Mouse (Mus musculus) right cerebral cortex, postnatal 25 days (tissue): ENCODE data around the gene Ppm1l.

Experiments
- DNase-seq: peaks from one replicate; pipeline ENCODE4 v3.0.0; 2022

Gene Ppm1l

DNA sequence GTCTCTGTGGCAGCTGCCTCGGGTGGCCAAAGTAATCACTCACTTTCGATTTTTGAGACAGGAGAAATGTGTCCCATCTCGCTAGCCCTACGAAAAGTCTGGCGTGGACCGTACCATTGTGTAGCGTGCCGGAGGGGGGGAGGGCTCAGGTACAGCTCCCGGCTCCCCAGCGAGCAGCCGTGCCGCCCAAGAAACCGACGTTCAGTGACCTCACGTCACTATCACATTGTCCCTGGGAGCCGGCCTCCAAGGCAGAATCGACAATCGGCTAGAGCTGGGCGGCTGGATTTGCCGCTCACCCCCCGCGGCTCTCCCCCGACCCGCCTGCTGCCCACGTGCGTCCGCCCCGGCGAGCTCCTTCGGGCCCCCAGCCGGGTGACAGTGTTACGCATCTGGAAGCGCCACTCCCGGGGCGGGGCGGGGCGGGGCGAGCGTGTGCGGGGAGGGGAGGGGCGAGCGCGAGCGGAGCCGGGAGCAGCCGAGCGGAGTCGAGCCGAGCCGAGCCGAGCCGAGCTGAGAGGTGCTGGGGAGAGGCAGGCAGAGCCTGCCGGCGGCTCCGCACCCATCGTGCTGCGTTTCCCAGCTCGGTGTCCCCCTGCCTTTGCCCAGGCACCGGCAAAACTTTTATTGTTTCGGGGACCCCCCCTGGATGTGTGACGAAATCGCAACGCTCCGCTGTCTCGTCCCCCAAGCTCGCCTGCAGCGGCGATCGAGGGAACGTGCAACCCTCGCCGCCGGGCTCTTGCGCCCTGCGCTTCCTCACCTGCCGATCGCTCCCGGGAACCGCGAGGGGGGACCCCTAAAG, at the start of gene Ppm1l:
Gene Ppm1l, plus strand, starts transcription at position 471 of the 805 bp plus-strand sequence.
- DNase-seq = peak; percentile 92

DNA sequence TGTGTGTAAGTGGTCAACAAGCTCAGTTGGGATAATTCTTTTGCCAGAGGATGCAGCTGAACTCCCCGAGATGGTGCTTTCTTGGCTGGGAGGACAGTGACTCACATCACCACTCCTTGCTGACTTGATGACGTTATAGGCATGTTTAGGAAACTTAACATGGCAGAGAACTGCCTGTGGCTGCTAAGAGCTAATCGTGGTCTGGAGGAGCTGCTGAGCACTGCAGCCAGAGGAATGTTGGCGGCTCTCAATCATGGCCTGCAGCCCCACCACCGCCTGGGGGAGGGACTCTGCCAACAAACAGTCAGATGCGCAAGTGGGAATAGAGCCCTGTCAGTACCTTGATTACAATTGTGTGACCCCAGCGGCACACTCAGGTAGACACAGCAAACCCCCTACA, 44.8 kb upstream of the Ppm1l start:
- DNase-seq = no peak

DNA sequence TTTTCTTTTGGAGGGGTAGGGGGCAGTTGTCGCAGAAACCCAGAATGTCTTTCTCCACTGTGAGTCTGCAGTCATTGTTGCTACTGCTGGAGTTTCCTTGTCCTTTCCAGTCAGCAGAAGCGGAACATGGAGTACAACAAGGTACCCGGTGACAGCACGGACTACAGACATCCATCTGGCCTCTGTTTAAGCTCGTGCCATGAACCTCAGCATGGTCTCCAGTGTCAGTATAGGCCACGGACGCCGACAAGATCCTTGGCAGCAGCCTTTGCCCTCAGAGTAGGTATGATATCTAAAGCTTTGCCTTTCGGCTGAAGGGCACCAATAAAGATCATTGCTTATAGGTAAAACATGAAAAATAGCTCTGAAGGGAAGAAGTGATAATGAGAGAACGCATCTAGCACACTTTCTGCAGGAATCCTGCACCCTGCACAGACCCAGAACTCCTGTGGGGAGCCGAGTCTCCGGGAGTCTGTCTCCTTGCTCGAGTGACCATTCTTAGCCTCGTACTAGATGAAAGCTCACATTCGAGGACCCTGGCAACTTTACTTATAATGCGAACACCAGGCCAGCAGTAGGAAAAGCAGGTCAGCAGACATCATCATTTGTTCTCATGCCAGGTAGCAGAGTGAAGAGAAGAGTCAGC, 42.5 kb upstream of the Ppm1l start:
- no peak for DNase-seq

DNA sequence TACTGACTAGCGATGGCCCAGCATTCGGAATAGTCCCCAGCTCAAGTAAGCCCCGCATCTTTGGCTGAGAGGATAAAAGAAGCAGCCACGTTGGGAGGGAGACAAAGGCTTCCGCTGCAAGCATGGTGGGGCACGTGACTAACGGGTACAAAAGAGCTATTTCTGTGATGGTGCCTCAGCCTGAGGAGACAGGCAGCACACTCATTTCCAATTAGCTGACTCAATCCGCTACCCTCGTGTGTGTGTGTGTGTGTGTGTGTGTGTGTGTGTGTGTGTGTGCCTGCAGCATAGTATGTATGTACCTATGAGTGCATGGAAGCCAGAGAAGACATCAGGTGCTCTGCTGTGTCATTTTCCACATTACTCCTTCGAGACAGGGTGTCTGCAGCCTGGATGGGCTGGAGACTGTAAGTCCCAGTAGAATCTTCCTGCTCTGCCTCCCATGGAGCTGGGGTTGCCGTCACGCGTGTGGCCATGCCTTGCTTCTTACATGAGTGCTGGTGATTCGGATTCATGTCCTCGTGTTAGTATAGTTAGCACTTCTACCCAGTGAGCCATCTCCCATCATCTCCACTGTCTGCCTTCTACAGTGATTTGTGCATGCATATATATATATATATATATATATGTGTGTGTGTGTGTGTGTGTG, 41.9 kb upstream of the Ppm1l start:
- peak; percentile 47 for DNase-seq

DNA sequence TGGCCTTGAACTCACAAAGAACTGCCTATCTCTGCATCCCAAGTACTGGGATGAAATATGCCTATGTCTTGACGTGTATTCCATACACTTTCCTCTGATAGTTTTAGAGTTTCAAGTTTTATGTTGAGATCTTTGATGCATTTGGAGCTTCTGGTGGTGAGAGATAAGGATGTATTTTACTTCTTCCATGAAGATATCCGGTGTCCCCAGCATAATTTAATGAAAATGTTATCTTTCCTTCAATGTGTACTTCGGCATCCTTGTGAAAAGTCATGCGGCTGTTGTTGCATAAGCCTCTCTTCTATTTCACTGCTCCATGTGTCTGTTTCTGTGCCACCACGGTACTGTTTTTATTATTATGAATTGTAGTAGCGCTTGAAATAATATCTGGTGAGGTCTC, 38.0 kb upstream of the Ppm1l start:
- DNase-seq = no peak

DNA sequence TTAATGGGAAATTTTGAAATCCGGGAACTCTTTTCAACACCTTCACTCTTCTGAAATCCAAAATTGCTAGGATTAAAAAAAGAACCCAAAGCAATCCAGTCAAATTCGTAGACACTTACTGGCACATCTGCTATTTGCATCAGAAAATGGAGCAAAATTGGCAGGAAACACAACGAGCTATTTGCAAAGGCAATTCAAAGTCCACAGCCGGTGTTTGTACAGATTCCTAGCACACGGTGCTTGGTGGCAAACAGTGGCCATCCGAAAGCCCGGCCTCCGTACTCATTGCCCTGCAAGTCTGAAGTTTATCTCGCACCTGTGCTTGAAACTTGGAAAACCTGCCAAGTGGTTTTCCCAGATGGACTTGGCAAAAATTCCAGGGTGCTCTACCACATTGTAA, 34.3 kb upstream of the Ppm1l start:
- DNase-seq = no peak

DNA sequence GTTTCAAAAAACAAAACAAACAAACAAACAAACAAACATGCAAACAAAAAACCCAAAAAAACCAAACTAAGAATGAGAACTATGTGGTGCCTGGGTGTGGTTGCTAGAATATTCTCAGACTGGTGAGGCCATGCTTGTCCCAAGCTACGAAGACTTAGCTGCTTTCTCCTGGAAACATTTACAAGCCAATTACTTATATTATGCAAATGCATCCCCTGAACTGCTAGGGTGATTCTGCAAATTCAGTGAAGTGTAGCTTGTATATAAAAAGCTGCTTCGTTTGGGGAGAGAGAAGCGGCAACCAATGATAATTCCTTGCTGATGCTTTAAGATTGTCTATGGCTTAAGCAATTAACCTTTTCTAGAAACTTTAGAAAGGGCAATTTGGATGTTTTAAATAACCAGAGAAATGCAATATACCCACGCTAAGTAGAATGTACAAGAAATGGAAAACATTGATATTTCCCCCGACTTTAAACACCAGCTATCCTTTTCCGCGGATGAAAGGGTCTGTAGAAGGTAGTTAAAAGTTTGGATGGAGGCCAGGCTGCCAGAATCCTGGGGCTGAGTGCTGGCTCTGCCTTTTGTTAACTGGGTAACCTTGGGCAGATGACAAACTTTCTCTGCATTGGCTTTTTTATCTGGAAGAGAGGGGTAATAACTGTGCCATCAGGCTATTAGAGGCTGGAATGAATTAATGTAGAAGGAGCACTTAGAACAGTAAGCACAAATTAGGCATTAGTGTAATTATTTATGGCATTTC, 33.4 kb upstream of the Ppm1l start:
- no peak for DNase-seq

DNA sequence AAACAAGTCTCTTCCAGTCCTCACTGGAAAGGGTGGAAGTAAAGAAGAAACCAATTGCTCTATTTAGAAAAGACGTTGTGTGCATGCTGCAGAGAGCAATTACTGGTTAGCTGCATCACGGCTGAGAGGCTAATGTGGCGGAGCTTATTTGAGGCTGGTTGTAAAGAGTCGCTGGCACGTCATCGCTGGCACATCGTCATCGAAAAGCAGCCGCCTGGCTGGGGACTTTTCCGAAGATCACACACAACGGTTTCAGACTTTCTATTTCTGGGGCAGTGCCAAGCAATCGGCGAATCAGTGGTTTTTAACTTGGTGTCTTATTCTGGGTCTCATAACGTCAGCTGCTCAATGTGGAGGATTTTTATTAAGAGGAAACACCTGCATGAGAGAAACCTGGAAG, 26.8 kb upstream of the Ppm1l start:
- DNase-seq = peak; percentile 41

DNA sequence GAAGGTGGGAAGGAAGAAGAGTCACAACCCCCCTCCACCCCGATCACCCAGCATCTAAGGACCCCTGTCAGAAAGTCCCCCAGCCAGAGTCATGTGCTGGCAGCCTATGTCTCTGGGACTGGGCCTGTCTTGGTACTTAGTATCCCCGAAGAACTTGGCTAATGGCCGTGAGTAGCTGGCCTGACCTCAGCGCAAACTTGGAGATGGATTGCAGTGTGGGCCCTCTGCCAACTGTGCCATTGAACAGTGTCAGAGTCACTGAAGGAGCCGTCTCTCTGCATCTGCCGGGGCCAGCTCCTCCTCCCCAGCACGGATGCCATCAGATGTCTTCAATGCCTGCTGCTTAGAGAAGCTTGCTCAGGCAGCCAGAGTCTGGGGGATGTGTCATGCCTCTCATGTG, 26.4 kb upstream of the Ppm1l start:
- peak; percentile 43 for DNase-seq

DNA sequence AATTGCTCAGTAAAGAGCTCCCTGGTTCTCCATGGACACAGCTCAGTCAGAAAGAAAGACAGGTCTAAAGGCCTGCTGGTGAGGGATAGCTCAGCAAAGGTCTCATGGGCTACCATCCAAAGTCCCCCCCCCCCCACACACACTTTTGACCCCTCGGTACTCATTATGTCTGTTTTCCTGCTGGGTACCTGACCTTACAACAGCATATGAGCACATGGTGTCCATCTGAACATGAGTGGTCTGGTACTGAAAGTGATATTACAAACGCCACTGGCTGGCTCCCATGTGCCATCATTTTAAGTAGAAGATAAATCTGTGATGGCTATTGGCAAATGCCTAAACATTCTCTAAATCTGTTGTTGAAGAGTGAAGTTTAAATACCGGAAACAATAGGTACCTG, 25.8 kb upstream of the Ppm1l start:
- no peak for DNase-seq

DNA sequence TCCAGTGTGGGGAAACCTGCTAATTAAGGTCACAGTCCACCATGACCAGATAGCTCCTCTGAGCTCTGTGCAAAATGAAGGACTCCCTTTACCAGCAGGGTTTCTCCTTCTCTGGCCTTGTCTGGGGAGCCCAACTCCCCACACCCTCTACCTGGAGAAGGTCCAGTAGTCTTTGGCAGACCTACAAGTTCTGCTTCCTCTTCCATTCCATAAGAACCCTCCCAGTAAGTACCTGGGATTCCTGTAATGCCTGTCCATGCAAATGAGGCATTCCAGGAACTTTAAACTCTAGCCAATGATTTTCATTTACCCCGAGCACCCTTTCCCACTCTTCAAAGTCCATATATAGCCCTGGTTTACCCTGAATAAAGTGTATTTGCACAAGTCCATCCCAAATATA, 24.0 kb upstream of the Ppm1l start:
- DNase-seq = no peak

DNA sequence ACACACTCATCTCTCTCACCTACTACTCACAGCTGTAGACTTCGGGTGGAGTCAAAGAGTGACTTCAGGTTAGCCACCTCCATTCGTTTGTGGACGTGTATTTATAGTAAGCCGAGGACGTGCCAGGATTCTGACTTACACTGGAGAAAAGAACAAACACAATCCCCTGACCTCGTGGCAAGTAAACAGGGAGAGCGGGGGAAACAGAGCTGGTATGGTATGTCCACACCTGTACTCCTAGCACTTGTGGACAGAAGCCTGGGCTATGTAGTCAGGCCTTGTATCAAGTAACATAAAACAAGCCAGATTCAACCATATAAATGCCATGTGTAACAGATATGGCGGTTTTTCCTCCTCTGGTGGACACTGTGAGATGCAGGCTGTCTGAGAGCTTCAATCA, 20.4 kb upstream of the Ppm1l start:
- DNase-seq = no peak

DNA sequence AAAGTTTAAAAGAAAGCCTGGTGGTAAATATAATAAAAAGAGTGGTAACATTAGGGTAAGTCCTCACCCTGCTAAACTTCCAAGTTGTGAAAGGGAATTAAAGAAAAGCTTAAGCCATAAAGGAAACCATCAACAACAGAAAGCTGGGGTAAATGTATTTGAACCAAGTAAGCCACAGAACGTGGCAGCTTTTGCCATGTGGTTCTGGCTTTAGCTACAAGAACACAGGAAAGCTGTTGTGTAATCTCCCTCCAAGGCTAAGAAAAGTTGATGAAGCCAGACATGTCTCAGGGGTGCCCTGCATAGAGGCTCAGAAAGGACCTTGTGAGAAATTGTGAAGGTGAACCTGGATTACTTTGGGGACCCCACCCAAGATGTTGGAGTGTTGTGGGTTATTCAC, 16.5 kb upstream of the Ppm1l start:
- no peak for DNase-seq

DNA sequence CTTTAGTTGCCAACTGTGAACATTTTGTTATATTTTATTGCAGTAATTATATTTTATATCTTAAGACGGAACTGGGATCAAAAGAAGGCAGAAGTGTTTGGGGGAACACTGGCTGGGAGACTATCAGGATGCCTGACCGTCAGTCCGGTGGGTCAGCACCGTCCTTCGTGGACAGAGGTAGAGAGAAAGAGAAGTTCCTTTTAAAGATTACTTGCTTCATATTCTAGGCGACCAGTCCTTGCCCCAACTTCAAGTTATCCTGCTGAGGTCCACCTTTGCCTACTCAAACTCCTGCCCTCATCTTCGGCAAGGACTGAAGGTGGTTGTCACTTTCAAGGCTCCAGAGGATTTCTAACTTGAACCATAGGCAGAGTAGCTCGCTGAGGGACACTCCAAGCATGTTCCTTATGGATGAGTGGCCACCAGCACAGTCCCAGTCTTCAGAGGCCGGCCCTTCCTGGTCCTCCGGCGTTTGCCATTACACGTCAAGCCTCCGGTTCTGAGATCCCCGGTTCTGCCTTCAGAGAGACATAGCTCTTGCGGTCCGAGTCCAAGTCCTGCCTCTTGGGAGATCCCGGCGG, 761 bp upstream of the Ppm1l start:
- no peak for DNase-seq

DNA sequence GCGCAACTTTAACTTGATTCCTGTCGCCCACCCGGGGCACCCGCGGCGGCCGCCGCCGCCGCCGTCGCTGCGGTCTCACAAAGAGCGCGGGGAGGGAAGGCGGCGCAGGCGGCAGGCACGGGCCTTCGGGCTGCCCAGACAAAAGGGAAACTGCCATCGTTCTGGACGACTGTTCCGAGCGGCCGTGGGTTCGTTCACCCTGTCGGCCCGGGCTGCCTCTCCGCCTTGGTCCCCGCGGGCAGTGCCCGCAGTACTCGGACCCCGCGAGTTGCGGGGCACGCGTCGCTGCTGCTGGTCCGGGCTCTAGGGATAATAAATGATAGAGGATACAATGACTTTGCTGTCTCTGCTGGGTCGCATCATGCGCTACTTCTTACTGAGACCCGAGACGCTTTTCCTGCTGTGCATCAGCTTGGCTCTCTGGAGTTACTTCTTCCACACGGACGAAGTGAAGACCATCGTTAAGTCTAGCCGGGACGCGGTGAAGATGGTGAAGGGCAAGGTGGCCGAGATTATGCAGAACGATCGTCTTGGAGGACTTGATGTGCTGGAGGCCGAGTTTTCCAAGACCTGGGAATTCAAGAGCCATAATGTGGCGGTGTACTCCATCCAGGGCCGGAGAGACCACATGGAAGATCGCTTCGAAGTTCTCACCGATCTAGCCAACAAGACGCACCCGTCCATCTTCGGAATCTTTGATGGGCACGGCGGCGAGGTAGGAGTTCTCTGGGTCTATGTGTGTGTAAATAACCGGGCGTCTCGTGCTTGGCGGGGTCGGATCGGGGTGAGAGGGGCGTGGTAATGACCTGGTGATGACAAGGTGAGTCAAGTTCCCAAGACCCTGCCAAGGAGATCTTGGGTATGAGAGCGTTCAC, 827 bp downstream of the Ppm1l start:
- DNase-seq = no peak

DNA sequence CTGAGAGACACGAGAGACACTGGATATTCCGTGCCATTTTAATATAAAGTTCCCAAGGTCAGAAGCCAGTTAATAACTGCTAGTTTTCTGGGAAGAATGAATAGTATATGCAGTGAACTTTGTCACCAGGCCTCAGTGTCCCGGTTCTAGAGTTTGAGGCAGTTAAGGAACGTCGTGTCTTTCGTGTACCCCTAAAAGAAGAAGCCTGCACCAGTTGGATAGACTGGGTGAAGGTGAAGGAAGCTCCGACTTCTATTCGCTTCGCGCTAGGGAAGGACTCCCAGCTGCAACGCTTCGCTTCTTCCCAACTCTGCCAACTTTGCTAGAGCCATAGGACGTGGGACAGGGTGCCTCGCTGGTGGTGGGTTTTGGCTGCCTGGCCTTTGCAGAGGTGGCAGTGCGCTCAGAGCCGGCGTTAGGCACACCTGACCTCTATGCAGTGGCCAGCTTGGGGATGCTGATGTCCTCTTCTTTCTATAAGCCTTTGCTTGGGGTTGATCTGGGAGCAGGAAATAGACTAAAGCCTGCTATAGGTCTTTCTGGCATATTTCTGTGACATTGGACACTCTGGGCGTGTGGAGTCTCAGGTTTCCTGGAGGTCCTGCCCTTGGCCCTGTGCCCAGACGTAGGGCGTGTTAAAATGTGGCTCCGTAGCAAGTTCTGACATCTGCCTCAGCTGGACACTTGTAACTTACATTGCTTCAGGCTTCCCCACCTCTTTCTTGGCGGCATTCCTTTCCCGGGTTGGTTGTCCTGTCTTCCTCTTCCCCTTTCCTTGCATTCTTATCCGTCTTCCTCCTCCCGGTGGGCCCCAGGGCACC, 1.7 kb downstream of the Ppm1l start:
- DNase-seq = peak; percentile 17

DNA sequence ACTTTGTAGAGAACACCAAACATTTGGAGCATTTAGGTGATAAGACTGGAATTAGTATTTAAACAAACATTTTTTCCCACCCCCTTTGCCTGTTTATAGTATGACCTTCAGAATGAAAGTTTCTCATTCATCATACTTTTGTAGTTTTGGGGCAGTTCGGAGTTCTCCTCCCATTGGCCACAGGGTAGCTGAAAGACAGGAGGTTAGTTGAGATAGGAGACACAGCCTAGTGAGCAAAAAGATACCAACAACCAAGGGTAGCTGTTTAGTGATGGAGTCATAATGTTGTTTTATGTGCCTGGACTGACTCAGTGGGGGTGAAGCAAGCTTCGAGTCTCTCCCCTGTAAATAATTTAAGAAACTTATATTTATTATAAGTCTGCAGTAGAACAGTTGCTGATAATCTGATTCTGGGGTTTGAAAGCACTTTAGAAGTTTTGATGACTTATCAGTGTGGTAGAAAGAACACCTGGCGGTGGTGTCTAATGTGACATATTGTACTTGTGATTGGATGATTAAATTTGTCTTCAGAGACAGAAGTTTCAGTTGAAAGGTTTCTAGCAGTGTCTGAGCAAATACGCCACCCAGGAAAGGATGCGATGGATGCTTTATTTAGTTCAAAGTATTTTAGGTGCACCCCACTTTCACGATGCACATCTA, 2.5 kb downstream of the Ppm1l start:
- no peak for DNase-seq

DNA sequence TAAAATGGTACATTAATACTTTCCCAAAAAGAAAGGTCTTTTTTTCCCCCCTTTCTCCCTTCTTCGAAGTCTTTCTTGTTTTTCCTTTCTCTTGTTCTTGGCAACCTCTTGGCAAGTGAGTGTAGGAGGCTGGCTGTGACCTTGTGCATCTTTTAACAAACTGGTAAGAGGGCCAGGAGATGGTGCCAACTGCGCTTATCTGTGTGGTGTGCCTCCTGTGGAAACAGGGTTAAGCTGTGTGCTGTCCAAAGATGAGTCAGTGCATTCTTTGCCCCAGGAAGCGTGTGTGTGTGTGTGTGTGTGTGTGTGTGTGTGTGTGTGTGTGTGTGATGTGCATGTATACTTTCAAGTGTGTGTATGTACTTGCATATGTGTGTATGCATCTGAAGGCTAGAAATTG, 7.3 kb downstream of the Ppm1l start:
- no peak for DNase-seq

DNA sequence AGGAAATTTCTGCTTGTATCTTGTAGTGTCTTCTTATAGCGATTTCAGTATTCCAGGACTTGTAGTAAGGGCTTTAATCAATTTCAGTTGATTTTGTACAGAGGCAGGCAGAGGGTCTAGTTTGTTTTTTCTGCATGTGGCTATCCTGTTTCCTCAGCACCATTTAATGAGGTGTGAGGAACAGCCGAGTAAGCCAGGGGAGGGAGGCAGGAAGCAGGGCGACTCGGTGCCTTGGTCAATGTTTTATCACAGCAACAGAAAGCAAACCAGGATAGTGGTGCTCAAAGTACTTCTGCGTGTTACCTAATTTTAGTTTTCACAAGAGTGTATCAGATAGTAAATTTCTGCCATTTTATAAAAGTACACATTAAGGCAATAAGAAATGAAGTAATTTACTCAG, 13.2 kb downstream of the Ppm1l start:
- no peak for DNase-seq

DNA sequence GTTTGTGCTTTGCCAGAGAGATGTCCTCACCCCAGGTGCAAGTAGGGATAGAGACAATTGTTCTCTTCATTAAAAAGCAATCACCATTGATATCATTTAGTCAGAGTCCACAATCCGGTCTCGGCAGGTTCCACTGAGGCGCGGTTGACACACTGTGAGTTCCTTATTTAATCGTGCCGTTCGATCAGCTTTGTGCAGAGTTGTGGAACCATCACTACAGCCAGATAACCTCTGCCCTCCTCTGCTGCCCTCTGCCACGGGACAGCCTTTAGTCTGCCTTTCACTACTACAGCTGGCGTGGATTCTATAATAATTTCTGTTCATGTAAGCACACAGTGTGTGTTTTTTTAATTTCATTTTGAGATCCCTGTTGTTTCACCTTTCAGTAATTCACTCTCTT, 17.2 kb downstream of the Ppm1l start:
- no peak for DNase-seq

DNA sequence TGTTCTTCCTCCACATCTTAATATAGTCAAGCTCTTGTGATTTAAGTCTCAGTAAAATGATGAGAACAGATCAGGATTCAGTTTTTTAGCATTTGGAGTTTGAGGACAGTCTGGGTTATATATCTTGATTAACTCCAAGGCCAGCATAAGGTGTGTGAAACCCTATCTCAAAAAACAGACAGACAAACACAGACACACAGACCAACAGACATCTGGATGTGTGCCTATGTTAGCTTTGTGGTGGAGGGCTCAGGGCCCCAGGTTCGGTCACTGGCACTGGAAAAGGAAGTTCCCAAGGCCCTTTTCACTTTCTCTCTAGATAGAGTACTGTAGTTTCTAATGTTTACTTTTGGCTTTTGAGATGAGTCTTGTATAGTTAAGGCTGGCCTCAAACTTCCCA, 23.8 kb downstream of the Ppm1l start:
- no peak for DNase-seq
